Mouse (Mus musculus): ENCODE measurements around the gene Atad1. TPM values are rescaled to one million over a fixed set of nuclear protein-coding genes. Genes with fewer than 3 reads are reported as not detected.

Atad1 gene
- 68.1 TPM for polyA plus RNA-seq (2017; shearing (Covaris generic))

DNA sequence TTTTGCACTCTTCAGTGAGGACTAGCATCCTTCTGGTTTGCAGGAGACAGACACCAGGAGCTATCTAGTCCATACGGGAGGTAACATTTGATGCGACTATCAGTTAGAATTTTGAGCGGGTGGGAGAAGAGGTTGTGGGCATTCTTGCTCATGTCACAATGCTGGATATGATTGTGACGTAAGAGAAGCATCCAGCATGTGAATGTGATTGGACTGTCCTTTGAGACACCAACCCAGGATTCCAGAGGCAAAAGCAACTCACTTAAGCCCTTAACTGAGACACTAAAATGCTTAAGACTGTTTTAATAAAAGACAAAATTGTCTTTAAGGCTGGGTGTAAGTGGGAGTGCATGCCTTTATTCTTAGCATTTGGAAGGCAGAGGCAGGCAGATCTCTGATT, at the start of gene Atad1:
TSS of gene Atad1 (minus strand) at position 101 of the 400 bp plus-strand sequence.

DNA sequence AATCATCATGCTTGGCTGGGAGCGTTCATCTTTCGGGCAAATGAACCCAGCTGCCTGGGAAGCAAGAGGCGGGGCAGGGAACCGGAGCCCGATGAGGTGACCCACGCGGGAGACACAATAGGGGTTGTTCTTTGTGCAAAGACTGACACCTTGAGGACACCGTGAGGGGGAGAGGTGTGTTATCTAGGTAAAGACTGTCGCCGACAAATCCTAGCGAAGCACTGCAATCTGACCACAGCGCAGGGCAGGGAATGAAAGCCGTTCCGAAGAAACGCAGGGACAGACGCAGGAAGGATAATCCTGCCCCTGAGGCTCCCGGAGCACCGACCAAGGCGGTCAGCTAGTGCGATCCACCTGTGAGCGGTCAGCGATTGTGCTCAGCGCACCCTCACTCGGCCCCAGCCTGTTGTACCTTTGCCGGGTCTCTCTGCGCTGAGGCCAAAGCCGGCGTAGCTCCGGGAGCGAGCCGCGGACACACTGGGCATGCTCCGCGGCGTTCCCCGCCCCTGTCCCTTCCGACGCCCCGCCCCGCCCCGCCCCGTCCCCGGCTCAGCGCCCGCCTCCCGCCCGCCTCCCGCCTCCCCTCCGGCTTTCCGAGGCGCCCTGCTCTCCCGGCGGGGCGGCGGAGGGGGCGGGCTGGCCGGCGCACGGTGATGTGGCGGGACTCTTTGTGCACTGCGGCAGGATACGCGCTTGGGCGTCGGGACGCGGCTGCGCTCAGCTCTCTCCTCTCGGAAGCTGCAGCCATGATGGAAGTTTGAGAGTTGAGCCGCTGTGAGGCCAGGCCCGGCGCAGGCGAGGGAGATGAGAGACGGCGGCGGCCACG, 17.5 kb upstream of the Atad1 start, which contains the start of gene Pten:
TSS of gene Pten (plus strand) at position 598 of the 826 bp plus-strand sequence.

Other genes with a start within 250 kb of the Atad1 start
- 0.38 TPM for gene Papss2, start 144.0 kb downstream of the Atad1 start, polyA plus RNA-seq (2017; shearing (Covaris generic))
- gene Pten, start 17.7 kb upstream of the Atad1 start, polyA plus RNA-seq (2017; shearing (Covaris generic)): 37.5 TPM